Mouse (Mus musculus): ENCODE data around the gene Cdc42se2.

Cdc42se2 gene

DNA sequence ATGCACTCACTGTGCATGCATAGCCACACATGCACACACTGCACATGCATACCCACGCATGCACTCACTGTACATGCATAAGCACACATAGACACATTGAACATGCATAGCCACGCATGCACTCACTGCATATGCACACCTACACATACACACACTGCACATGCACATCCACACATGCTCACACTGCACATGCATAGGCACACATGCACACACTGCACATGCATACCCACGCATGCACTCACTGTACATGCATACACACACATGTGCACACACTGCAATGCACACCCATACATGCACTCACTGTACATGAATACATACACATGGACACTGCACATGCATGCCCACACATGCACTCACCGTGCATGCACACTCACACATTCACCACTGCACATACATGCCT is 4.0 kb upstream of the Cdc42se2 start:
- no peak for DNase-seq

DNA sequence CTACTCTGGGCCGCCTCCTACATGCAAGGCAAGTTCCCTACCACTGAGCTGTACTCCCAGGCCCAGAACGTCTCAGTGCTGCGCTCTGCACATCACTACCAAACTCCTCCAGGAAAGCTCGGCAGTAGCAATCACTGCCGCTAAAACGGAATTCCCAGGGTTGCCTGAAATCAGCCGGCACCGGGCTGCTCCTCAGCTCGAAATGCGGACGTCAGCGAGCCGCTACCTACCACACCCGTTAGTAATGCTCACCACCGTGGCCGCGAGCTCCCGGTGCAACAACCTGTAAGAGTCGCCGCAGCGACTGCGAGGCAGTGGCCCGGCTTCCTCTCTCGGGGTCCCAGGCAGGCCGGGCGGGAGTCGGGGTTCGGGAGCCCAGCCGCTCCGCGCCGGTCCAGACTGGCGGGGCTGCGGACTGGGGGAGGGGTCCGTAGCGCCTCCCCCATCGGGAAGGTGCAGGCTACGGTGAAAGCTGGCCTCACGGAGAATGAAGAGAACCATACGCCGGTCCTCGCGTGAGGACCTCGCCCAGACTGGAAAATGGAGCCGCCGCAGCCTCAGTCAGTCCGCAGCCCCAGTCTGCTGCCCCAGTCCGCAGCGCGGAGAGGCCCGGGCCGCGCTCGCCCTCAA is 502 bp downstream of the Cdc42se2 start:
- DNase-seq, result peak; percentile 68

DNA sequence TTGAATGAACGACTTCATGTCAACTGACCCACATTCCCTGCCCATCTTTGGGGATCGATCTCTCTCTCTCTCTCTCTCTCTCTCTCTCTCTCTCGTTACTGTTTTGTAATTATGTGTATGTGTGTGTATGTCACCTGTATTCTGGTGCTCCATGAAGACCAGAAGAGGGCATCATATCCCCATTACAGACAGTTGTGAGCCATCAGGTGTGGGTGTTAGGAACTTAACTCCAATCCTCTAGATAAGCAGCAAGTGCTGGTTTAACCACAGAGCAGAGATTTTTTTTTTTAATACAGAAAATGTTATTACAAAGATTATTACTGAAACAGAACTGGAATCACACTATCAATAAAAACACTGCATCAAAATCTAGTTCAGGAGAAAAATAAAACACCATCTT is 1.9 kb downstream of the Cdc42se2 start:
- DNase-seq, result no peak

DNA sequence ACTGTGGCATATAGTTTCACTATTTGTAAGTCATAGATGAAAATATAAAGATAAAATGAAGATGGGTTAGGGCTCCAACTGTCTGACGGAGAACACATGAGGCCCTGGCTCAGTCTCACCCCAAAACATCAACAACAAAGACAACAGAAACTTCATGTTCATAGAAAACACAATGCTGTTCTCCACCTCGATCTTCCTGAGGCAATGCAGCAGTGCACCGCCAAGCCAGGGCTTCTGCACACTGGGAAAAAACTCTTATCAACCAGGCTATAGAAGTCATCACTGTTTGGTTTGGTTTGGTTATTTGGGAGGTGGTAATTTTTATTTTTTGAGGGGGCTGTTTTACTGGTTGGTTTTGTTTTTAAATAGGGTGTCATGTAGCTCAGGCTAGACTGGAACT is 3.0 kb downstream of the Cdc42se2 start:
- DNase-seq, result no peak

DNA sequence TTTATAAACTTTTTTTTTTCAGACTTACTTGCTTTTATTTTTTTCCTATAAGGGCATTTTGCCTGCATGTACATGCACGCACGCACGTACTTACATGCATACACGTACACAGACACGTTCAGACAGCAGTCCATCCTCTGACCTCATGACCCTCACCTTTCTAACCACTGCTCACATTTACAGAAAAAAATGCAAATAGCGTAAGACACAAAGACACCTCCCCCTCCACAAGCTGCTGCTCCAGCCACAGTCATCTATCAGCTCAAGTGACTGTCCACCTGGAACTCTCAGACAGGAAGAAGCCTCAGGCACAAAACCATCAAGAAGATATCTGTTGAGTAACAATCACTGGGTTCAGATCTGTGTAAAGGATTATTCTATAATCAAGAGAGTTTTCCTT is 5.2 kb downstream of the Cdc42se2 start:
- no peak for DNase-seq

DNA sequence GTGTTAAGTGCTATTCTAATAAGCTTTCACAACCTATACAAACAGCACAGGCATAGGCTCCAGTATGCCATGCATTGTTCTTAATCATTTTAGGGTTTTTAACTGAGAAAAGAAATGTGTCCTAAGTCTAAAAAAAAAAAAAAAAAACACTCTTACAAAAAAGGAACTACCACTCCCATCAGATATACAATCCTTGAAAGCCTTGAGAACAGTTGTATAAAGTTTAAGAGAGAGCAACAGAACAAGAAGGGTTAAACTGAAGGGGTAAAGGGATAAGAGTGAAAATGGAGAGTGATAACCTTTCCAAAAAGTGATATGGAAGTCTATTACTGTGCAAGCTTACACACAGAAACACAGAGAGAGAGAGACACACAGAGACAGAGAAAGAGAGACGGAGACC is 7.5 kb downstream of the Cdc42se2 start:
- no peak for DNase-seq

DNA sequence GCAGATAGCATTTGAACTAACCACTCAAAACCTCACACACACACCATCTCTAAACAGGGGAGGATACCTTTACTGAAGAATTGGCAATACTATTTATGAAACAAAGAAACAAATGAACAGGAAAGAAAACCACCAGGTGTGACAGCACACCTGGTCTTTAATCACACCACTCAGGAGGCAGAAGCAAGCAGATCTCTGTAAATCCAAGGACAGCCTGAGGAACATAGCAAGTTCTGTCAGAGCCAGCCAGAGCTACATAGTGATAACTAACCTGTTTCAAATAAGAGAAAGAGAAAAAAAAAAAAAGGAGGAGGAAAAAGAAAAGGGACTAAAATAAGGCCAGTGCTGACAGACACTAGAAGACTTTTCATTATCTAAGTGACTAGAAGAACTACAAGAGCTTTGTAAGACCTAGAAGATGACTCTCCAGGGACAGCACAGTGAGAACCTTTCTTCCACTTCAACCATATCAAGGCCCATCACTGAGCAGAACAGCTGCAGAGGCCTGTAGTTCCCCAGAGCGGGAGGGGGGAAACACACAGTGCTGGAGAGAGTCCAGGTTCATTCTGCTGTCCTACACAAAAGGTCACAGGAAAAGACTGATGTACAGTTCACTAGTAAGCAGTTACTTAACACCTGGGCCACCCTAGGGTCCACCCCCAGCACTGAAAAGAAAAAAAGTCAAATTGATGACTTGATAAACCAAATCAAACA is 9.2 kb downstream of the Cdc42se2 start:
- no peak for DNase-seq

DNA sequence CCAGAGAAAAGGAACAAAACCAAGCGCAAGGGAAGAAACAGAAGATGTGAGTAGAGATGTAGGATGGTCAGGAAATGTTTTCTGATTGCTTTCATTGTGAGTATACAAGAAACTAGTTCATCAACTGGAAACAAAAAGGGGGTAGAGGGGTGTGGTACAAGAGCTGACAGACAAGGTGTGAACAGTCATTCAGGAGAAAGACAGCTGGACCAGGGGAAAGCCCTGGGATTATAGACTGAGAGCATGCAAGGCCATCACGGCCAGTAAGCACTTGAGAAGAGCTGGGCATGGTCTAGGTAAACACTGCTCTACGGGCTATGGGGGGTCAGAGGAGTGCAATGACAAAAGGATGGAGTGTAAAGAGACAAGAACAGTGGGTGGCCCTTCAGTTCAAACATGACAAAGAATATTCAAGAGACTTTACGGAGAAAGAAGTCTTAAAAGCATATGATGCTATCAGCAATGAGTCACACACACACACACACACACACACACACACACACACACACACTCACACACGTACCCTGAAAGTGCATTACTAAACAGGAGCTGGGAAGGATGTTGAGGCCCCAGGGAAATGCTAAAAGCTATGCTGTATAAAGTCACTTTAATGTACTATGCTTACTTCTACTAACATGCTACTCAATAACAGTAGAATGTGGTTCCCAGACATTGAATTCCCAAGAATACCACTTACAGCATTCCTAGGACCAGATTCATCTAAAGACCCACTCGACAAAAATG is 9.9 kb downstream of the Cdc42se2 start:
- DNase-seq, result no peak

DNA sequence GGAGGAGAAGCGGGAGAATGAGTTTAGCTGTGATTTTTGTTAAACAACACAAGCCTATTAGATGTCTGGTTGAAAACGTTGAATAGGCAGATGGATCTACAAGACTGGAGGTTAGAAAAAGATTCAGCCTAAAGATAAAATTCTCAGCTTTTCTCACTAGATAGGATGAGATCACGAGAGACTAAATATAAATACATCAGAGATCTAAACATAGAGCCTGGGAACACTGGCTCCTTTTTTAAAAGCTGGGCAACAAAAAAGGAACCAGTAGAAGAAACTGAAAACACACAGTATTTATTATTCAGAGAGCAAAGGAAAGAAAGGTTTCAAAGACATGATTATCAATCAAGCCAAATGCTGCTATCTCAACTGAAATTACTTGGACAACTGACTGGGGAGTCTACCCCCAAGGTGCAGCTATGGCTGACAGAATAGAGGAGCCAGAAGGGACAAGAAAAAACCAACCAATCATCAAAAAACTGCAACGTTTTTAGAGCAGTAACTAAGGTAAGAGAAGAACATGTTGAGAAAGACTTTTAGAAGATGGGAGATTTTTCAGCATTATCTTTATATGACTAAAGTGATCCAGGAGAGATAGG is 10.6 kb downstream of the Cdc42se2 start:
- DNase-seq, result no peak

DNA sequence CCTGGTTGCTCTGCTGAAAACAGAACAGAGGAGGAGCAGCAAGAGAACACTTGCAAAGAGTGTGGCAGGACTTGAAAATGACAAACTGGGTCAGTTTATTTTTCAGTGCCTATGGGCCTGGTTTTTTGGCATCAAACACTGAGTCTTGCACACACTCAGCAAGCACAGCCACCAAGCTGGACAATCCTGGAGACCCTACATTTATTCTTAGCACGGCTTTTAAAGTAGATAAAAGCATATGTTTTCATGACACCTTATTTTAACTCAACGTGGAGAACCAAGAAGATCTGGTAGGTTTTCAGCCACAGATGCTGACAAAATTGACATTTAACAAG is 11.1 kb downstream of the Cdc42se2 start:
- DNase-seq, result no peak

DNA sequence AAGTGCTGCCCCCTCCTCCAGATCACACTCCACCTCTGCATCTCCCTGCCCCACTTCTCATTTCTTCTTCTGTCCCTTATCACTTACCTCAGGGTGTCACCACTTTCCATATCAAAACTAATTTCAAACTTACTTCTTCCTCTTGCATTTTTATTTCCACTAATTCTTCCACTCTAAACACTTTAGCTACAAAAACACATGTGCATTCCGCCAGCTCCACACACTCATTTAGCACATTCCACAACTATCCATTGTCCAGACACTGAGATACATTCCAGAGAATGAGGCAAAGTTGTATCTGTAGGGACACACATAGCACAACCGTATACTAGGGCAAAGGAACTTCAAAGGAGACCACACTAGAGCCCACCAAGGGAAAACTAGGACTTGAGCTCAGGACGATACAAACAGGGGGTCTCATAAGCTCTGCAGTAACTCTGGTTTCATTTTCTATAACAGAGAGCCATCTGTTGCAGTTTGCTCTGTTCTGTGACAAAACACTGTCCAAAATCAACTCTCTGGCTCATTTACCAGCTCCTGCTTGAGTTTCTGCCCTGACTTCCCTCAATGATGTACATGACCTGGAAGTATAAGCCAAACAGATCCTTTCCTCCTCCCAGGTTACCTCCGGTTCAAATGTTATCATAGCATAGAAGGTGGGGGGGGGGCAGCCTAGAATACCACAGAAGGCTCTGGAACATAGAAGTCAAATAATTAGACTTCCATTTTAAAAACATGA is 11.7 kb downstream of the Cdc42se2 start:
- no peak for DNase-seq

DNA sequence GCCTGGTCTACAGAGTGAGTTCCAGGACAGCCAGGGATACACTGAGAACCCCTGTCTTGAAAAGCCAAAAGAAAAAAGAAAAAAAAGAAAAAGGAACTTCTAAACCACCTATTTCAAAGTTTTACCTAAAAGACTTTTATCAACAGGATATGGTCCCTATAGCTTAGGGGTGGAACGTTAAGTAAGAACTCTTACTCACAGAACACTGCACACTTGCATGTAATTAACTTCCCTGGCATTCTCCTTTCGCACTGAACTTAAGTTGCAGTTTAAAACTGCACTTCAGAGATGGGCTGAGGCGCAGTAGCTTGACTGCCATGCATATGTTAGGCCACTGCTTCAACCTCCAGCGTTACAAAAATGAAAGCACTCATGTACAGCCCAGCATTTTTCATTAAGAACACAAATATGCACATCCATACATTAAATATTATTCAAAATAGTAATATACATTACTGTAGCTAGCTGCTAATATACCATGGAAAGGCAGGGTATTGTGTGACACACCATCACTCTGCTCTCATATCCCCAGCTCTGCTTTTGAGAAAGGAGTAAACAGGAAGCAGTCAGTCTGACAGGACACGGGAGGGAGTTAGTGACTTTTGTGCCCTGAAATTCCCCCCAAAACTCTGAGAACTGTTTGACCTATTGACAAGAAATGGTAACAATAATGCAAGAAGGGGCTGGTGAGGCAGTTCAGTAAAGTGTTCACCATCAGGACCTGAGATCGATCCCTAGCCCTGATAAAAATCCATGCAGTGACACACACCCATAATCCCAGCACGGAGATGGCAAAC is 13.0 kb downstream of the Cdc42se2 start:
- DNase-seq, result no peak

DNA sequence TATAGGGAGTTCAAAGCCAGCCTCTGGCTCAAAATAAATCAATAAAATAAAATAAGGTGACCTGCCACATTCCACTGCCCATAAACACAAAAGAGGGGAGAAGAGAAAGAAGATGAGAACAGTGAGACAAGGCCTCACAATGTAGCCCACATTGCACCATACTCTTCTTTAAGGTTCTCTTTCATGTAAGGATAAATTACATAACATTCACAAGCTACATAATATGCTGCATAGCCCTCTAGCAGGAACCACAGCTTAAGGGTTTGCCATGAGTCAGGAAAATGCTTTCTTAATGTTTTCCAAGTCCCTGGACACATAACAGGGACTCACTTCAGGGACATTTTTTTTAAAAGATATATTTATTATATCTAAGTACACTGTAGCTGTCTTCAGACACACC is 15.9 kb downstream of the Cdc42se2 start:
- DNase-seq, result no peak

DNA sequence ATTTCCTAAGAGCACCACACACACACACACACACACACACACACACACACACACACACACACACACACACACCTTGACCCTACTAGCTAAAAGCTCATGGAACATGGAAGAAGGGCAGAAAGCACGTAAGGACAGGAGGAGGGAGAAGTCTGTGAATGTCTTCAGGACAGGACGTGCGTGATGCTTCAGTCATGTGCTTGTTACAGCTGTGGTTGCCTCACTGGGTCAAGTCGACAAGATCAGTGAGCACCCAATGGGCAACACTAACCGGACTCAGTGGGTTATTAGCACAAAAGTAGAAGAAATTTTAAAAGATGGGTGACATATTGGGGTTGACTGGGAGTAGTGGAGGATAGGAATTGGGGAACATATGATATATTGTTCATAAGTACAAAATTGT is 17.6 kb downstream of the Cdc42se2 start:
- DNase-seq, result no peak

DNA sequence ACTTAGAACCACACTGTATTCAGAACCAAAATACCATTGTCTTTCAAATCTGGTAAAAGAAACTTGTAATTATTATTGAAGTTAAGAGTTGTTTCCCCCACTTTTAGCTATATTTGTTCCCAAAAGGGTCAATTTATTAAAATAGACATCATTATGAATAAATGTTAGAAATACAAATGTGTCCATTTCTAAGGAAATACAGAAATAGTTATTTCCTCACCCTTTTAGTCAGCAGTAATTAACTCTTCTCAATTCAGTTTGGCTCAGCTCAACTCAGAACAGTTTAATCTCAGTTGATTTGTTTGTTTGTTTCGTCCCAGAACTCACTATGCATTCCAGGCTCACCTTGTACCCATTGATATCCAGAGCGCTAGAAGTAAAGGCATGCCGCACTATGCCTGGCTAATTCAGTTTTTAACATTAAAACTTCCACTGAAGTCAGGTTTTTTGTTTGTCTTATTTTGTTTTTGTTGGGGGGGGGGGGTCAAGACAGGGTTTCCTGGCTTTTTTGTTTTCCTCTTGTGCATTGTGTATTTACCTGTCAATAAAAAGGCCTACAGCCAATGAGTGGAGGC is 19.3 kb downstream of the Cdc42se2 start:
- DNase-seq, result no peak

DNA sequence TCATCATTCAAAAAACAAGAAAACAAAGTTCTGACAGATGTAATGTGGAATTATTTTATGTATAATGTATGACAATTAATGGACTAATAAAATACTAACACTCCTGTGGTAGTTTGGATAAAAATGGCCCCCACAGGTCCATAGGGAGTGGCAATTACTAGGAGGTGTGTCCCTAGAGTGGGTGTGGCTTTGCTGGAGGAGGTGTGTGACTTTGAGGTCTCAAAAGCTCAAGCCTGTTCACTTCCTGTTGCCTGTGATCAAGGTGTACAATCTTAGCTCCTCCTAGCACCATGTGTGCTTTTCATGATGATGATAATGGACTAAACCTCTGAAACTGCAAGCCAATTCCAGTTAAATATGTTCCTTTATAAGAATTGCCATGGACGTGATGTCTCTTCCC is 22.7 kb downstream of the Cdc42se2 start:
- no peak for DNase-seq

DNA sequence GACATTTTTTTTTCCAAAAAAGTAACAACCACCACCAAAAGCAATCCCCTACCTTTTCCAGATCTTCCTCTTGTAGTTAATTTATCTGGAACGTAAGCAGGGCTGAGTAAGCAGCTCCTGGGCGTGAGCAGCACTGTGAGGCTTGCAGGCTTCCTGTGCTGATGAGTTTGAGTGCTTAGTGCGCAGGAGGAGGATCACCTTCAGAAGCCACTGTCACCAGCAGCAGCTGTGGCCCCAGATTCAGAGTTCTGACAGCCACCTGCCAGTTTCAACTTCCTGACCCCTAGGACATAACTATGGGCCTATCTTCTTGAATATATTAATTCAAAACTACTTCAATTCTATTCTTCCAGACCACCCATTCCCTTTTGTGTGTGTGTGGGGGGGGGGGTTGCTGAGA is 23.4 kb downstream of the Cdc42se2 start:
- no peak for DNase-seq

DNA sequence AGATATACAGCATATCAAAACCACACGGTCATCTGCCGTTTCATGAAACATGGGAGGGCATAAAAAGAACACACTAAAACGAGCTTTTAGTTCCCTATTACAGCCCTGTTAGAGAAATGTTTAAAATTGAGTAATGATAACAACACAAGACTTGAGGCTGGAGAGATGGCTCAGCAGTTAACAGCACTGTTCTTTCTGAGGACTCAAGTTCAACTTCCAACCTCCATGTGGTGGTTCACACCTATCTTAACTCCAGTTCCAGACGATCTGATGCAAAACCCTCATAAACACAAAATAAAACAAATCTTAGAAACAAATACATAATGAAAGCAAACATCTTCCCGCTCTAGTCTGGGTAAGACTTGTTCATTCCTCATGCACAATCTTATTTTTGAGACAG is 24.7 kb downstream of the Cdc42se2 start:
- no peak for DNase-seq

DNA sequence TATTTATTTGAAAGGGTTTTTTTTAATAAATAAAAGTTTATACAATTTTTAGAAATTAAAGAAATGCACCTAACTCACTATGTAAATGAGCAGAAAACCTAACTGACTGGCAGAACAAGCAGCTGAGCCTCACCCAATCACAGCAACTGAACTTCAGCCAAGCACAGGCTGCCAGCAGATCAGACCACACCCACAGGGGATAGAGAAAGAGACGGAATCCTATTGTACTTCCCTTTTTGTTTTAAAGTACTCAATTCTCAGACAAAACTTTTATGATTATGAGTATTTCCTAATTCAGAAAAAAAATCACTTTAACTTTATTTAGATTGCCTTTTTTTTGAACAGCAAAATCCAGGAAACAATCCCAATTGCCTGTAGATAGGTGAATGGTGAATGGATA is 29.5 kb downstream of the Cdc42se2 start:
- no peak for DNase-seq

DNA sequence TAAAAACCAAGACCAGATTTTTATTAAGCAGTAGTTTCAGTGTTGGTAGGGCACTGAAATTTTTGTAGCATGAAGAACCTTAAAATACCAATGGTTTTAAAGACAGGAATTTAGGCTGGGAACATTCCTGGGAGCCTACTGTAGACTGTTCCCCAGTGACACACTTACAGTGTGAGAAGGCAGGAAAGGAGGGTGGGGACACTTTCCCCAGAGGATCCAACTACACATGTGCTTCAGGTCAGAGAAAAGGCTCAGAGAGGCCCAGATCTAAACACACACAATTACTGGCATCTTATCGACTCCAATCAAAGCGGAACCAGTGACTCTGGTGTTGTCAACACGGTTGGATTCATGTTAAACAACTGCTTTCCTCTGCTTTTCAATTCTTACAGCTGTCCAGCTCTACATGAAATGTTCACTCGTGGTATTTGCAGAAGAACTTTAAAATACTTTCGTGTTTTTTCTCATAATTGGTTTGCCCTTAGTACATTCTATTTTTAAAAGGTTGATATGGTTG is 32.3 kb downstream of the Cdc42se2 start:
- no peak for DNase-seq

DNA sequence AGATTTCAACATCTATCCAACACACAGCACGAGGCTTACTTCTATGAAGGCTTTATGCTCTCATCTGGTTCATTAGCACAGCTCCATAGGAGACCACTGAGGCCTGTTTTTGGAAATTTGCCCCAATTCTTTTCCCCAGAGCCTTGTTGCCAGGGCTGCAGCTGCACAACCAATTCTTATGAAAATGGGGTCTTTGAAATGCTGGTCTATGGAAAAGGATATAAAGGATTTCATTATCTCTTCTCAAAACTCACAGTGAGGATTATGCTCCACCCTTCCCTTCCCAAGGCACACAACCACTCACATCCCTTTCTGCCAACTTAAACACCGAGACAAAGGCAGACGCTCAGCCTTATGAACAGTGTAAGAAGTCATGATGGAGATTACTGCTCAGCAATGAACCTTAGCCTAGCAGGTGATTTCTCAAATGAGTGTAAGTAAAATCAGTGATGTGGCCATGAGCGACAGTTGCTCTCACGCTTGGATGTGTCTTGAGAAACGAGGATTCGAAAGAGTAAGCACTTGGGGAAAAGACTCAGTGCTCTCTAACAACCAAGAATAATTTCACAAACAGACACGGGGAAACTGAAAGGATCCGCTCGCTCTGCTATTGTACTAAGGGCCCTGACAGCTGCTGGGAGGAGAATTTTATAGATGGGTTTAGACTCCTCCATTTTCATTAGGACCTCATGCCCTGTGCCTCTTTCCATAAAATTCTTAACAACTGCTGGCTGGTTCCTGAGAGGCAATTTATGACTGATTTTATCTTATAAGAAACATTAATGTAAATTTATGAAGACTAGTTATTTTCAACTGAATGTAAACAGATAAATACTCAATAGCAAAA is 33.0 kb downstream of the Cdc42se2 start:
- no peak for DNase-seq

Data from right cerebral cortex, postnatal 25 days (tissue).